In genomic region chr11:115811381-115812093, GRCm38 (mm10) we compare ENCODE assay signal across 9 mouse cellular contexts. TPM values are rescaled to one million over a fixed set of nuclear protein-coding genes. Genes with fewer than 3 reads are reported as not detected.
A peak's percentile ranks its signal among the peaks of the same experiment; 100 is the strongest.
DNase-seq lines count a peak whose midpoint lies in the region; ATAC-seq lines count a peak whose summit lies in the region.
"Had no signal": no experiment of that assay in that cellular context is flagged by ENCODE, and none has a peak within 500 bp of the region (broad histone marks: within the 10 kb centered on the region; RNA-seq: fewer than 3 reads in every experiment).

No protein-coding gene starts in this region.

- peak overlapping the region; percentile 95 for H3K4me2 ChIP-seq in lung, embryonic 16.5 days (ENCODE audit: low read depth, low read length)
- peak overlapping the region; percentile 68 for H3K4me2 ChIP-seq in liver, embryonic 11.5 days
- peak overlapping the region; percentile 89 for H3K4me2 ChIP-seq in stomach, embryonic 16.5 days (ENCODE audit: low read depth, low read length)

- H3K36me3 ChIP-seq in erythroblast, embryonic 14.5 days (ENCODE audit: control insufficient read depth) = peaks cover 71% of the 10 kb centered on the region
- peaks cover 6% of the 10 kb centered on the region for H3K36me3 ChIP-seq in lung, embryonic 16.5 days (ENCODE audit: control insufficient read depth, insufficient read depth, low read length)
- peaks cover 12% of the 10 kb centered on the region for H3K36me3 ChIP-seq in liver, embryonic 11.5 days (ENCODE audit: control insufficient read depth, insufficient read depth, low read length)
- no peaks in the 10 kb centered on the region for H3K36me3 ChIP-seq in stomach, embryonic 16.5 days (ENCODE audit: control insufficient read depth, insufficient read depth, low read length)

- peaks cover 91% of the 10 kb centered on the region for H3K4me1 ChIP-seq in erythroblast, embryonic 14.5 days (ENCODE audit: control insufficient read depth)
- peaks cover 59% of the 10 kb centered on the region for H3K4me1 ChIP-seq in lung, embryonic 16.5 days (replicated peaks; ENCODE audit: control insufficient read depth, insufficient read depth, low read length)
- H3K4me1 ChIP-seq in liver, embryonic 11.5 days (replicated peaks; ENCODE audit: control insufficient read depth, insufficient read depth, low read length) = peaks cover 60% of the 10 kb centered on the region
- H3K4me1 ChIP-seq in stomach, embryonic 16.5 days (ENCODE audit: control insufficient read depth, insufficient read depth, low read length) = peaks cover 63% of the 10 kb centered on the region

- H3K27ac ChIP-seq in lung, embryonic 16.5 days (ENCODE audit: low read length) = peak overlapping the region; percentile 19; the same call in 1 of the 2 replicates
- H3K27ac ChIP-seq in liver, embryonic 11.5 days (ENCODE audit: low read depth, low read length) = no peak overlapping the region
- peak overlapping the region; percentile 78; the same call in 1 of the 2 replicates for H3K27ac ChIP-seq in stomach, embryonic 16.5 days (ENCODE audit: low read length)
- H3K27ac ChIP-seq: macrophage had no signal

- 69% methylated on average over 20 of the region's 20 CpGs for WGBS in lung, embryonic 16.5 days
- 82% methylated on average over 20 of the region's 20 CpGs for WGBS in liver, embryonic 11.5 days
- 72% methylated on average over 20 of the region's 20 CpGs for WGBS in stomach, embryonic 16.5 days

- ATAC-seq in erythroblast, adult 5-6 weeks (replicated peaks; ENCODE audit: low FRiP score, poor library complexity, severe bottlenecking) = no peak
- no peak for ATAC-seq in lung, embryonic 16.5 days (ENCODE audit: low read depth)
- ATAC-seq in liver, embryonic 11.5 days (replicated peaks; ENCODE audit: low FRiP score) = no peak
- ATAC-seq in stomach, embryonic 16.5 days (ENCODE audit: insufficient read depth, low FRiP score) = no peak

- peaks cover 3% of the 10 kb centered on the region for H3K27me3 ChIP-seq in erythroblast, embryonic 14.5 days (ENCODE audit: control insufficient read depth)
- H3K27me3 ChIP-seq in lung, embryonic 16.5 days (ENCODE audit: control insufficient read depth, insufficient read depth, low read depth, low read length) = no peaks in the 10 kb centered on the region
- no peaks in the 10 kb centered on the region for H3K27me3 ChIP-seq in liver, embryonic 11.5 days (replicated peaks; ENCODE audit: control insufficient read depth, insufficient read depth, low read length)
- H3K27me3 ChIP-seq in stomach, embryonic 16.5 days (ENCODE audit: control insufficient read depth, insufficient read depth, low read length) = no peaks in the 10 kb centered on the region

- peak overlapping the region; percentile 94 for H3K4me3 ChIP-seq in erythroblast, embryonic 14.5 days (replicated peaks)
- peak overlapping the region; percentile 75 for H3K4me3 ChIP-seq in lung, embryonic 16.5 days (ENCODE audit: low read length)
- H3K4me3 ChIP-seq in liver, embryonic 11.5 days (ENCODE audit: low read depth, low read length) = peak overlapping the region; percentile 3; the same call in 1 of the 2 replicates
- peak overlapping the region; percentile 92 for H3K4me3 ChIP-seq in stomach, embryonic 16.5 days (replicated peaks; ENCODE audit: low read length)

- DNase-seq in lung, postnatal 14 days = no peak
- no peak for DNase-seq in liver, embryonic 11.5 days (ENCODE audit: low spot score)
- no peak for DNase-seq in frontal cortex, adult 2 months (ENCODE audit: extremely low spot score in 1 of 2, low spot score in 1 of 2)
- no peak for DNase-seq in cerebellum, adult 18-20 months

- H3K9ac ChIP-seq in lung, embryonic 16.5 days (ENCODE audit: low read length) = peak overlapping the region; percentile 91
- no peak overlapping the region for H3K9ac ChIP-seq in liver, embryonic 11.5 days (ENCODE audit: low read depth, low read length)
- H3K9ac ChIP-seq in stomach, embryonic 16.5 days (ENCODE audit: low read length) = peak overlapping the region; percentile 93

- no peaks in the 10 kb centered on the region for H3K9me3 ChIP-seq in erythroblast, embryonic 14.5 days (ENCODE audit: control insufficient read depth, low read length)
- no peaks in the 10 kb centered on the region for H3K9me3 ChIP-seq in lung, embryonic 16.5 days (ENCODE audit: control insufficient read depth, low read length)
- no peaks in the 10 kb centered on the region for H3K9me3 ChIP-seq in liver, embryonic 11.5 days (ENCODE audit: control insufficient read depth, low read length)
- no peaks in the 10 kb centered on the region for H3K9me3 ChIP-seq in stomach, embryonic 16.5 days (replicated peaks; ENCODE audit: control insufficient read depth, low read length)

RNA-seq across cellular contexts. Expression of gene Caskin2, which starts 1.9 kb away (rescaled TPM):
- polyA plus RNA-seq in erythroblast, embryonic 14.5 days (2012) = 10.9 and 12.1 TPM in 2 replicates
- 4.0 and 4.8 TPM in 2 replicates for total RNA-seq in erythroblast, adult 5-6 weeks (2015; ENCODE audit: low replicate concordance)
- total RNA-seq in erythroblast, adult 5-6 weeks (2017; ENCODE audit: low replicate concordance) = 2.0 and 3.1 TPM in 2 replicates
- 21.6 and 22.0 TPM in 2 replicates for polyA plus RNA-seq in lung, embryonic 16.5 days (2015; fragmentation: Nextera tagmentation; extraction: Ambion mirVana)
- 13.5 and 14.0 TPM in 2 replicates for polyA plus RNA-seq in liver, embryonic 11.5 days (2014; fragmentation: Nextera tagmentation; extraction: Ambion mirVana)
- polyA plus RNA-seq in stomach, embryonic 16.5 days (2015; fragmentation: Nextera tagmentation; extraction: Ambion mirVana) = 14.9 and 16.8 TPM in 2 replicates
- 25.8 and 29.3 TPM in 2 replicates for polyA plus RNA-seq in frontal cortex, adult 2 months (2012; rRNA removed)

RNA-seq across cellular contexts. Expression of gene Tsen54, which starts 3.0 kb away (rescaled TPM):
- 3.4 and 4.5 TPM in 2 replicates for polyA plus RNA-seq in erythroblast, embryonic 14.5 days (2012)
- 1.7 and 5.6 TPM in 2 replicates for total RNA-seq in erythroblast, adult 5-6 weeks (2015; ENCODE audit: low replicate concordance)
- total RNA-seq in erythroblast, adult 5-6 weeks (2017; ENCODE audit: low replicate concordance) = 1.4 and 2.2 TPM in 2 replicates
- polyA plus RNA-seq in lung, embryonic 16.5 days (2015; fragmentation: Nextera tagmentation; extraction: Ambion mirVana) = 36.9 and 38.1 TPM in 2 replicates
- 36.1 and 36.4 TPM in 2 replicates for polyA plus RNA-seq in liver, embryonic 11.5 days (2014; fragmentation: Nextera tagmentation; extraction: Ambion mirVana)
- polyA plus RNA-seq in stomach, embryonic 16.5 days (2015; fragmentation: Nextera tagmentation; extraction: Ambion mirVana) = 26.4 and 28.1 TPM in 2 replicates
- polyA plus RNA-seq in frontal cortex, adult 2 months (2012; rRNA removed) = 15.6 and 16.8 TPM in 2 replicates

RNA-seq across cellular contexts. Expression of gene Llgl2, which starts 12.3 kb away (rescaled TPM):
- polyA plus RNA-seq in erythroblast, embryonic 14.5 days (2012) = 2.1 and 2.3 TPM in 2 replicates
- total RNA-seq in erythroblast, adult 5-6 weeks (2015; ENCODE audit: low replicate concordance) = 3.3 and 5.4 TPM in 2 replicates
- total RNA-seq in erythroblast, adult 5-6 weeks (2017; ENCODE audit: low replicate concordance) = 0.34 TPM in 1 of 2 replicates, not detected in the other
- polyA plus RNA-seq in lung, embryonic 16.5 days (2015; fragmentation: Nextera tagmentation; extraction: Ambion mirVana) = 45.0 and 58.7 TPM in 2 replicates
- polyA plus RNA-seq in liver, embryonic 11.5 days (2014; fragmentation: Nextera tagmentation; extraction: Ambion mirVana) = 15.6 and 18.7 TPM in 2 replicates
- polyA plus RNA-seq in stomach, embryonic 16.5 days (2015; fragmentation: Nextera tagmentation; extraction: Ambion mirVana) = 65.6 and 75.3 TPM in 2 replicates
- 2.8 and 3.2 TPM in 2 replicates for polyA plus RNA-seq in frontal cortex, adult 2 months (2012; rRNA removed)

RNA-seq across cellular contexts. Expression of gene Tmem94, which starts 46.3 kb away (rescaled TPM):
- 6.1 and 6.3 TPM in 2 replicates for polyA plus RNA-seq in erythroblast, embryonic 14.5 days (2012)
- total RNA-seq in erythroblast, adult 5-6 weeks (2015; ENCODE audit: low replicate concordance) = 5.6 and 8.5 TPM in 2 replicates
- total RNA-seq in erythroblast, adult 5-6 weeks (2017; ENCODE audit: low replicate concordance) = 8.7 and 13.5 TPM in 2 replicates
- polyA plus RNA-seq in lung, embryonic 16.5 days (2015; fragmentation: Nextera tagmentation; extraction: Ambion mirVana) = 28.2 and 29.1 TPM in 2 replicates
- polyA plus RNA-seq in liver, embryonic 11.5 days (2014; fragmentation: Nextera tagmentation; extraction: Ambion mirVana) = 14.1 and 14.4 TPM in 2 replicates
- polyA plus RNA-seq in stomach, embryonic 16.5 days (2015; fragmentation: Nextera tagmentation; extraction: Ambion mirVana) = 21.4 and 23.1 TPM in 2 replicates
- 49.7 and 57.3 TPM in 2 replicates for polyA plus RNA-seq in frontal cortex, adult 2 months (2012; rRNA removed)

RNA-seq across cellular contexts. Expression of gene Myo15b, which starts 46.7 kb away (rescaled TPM):
- polyA plus RNA-seq in erythroblast, embryonic 14.5 days (2012) = not detected in 2 replicates
- not detected in 2 replicates for total RNA-seq in erythroblast, adult 5-6 weeks (2015; ENCODE audit: low replicate concordance)
- not detected in 2 replicates for total RNA-seq in erythroblast, adult 5-6 weeks (2017; ENCODE audit: low replicate concordance)
- polyA plus RNA-seq in lung, embryonic 16.5 days (2015; fragmentation: Nextera tagmentation; extraction: Ambion mirVana) = 0.83 and 2.0 TPM in 2 replicates
- polyA plus RNA-seq in liver, embryonic 11.5 days (2014; fragmentation: Nextera tagmentation; extraction: Ambion mirVana) = 0.56 and 0.89 TPM in 2 replicates
- polyA plus RNA-seq in stomach, embryonic 16.5 days (2015; fragmentation: Nextera tagmentation; extraction: Ambion mirVana) = 20.8 and 21.1 TPM in 2 replicates
- 0.55 and 1.1 TPM in 2 replicates for polyA plus RNA-seq in frontal cortex, adult 2 months (2012; rRNA removed)

Comparison
In these comparisons a context has a peak if more than half of its experiments do, and no peak if none do; other contexts are left out.
1. H3K4me3 ChIP-seq: peak in every context shown above with its lines; median percentile 94 in erythroblast, embryonic 14.5 days; 92 in stomach, embryonic 16.5 days; 75 in lung, embryonic 16.5 days; 3 in liver, embryonic 11.5 days.